Mouse (Mus musculus): ENCODE data around the gene Gpr34.
A peak's percentile ranks its signal among the peaks of the same experiment; 100 is the strongest.

- no peak for TF ChIP-seq CTCF (IDR thresholded peaks at IDR 0.05; ENCODE audit: low read depth)
- peak; percentile 73 for TF ChIP-seq EP300 (IDR thresholded peaks at IDR 0.05; ENCODE audit: low read depth)
Measured at GRCm38 (mm10) chrX:13668867-13669266, 37.0 kb downstream of the Gpr34 start.

Measured in liver, postnatal 0 days (tissue).